Mouse (Mus musculus): ENCODE results near the gene Cpne4. TPM values are rescaled to one million over a fixed set of nuclear protein-coding genes. Genes with fewer than 3 reads are reported as not detected.

Cpne4 gene
- polyA plus RNA-seq, 1 experiment from 2014 or later: 4.6 TPM

DNA sequence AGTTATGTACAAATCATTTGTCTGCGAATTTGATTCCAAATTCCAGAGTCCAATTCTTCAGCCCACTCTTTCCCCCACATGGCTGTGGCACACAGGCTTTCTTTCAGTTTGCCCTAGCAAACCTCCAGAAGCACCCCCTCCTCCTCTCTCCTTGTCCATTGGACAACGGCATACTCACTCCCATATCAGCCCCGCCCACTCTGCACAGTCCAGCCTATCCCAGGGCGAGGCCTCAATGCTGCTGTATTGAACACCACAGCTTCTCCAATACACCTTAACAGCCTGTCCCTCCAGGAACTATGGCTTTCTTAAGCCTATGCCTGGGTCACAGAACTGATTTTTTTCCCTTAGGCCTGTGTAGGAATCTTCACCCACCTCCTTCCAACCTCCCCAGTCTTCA is 348.3 kb downstream of the Cpne4 start:
- no peaks in the 10 kb centered on the region for H3K36me3 ChIP-seq
- no peaks in the 10 kb centered on the region for H3K27me3 ChIP-seq (replicated peaks)
- H3K27ac ChIP-seq: no peak overlapping the region
- no peaks in the 10 kb centered on the region for H3K9me3 ChIP-seq
- H3K9ac ChIP-seq: no peak overlapping the region
- 80% methylated on average over 4 of the region's 4 CpGs for WGBS
- ATAC-seq (ENCODE audit: low FRiP score, low read depth): no peak
- H3K4me1 ChIP-seq: no peaks in the 10 kb centered on the region
- H3K4me3 ChIP-seq: no peak overlapping the region
- no peak overlapping the region for H3K4me2 ChIP-seq (replicated peaks)

DNA sequence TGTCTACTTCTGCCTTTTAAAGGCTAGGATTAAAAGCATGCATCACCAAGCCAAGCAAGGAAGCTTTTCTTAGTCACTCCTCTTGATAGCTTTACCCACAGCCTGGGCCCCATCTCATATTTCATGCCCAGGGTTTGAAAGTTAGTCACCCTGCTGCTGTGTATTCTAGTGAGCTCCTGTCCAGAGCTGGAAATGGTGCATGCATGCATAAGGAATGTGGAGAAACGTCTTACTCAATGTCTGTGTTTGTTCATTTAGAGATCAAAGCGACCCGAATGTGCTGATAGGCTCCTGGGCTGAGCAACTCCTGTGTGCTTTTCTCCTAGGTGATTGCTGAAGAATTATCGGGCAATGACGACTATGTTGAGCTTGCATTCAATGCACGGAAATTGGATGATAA is 354.0 kb downstream of the Cpne4 start:
- no peak overlapping the region for H3K4me3 ChIP-seq
- no peaks in the 10 kb centered on the region for H3K27me3 ChIP-seq (replicated peaks)
- H3K9ac ChIP-seq: no peak overlapping the region
- H3K4me1 ChIP-seq: no peaks in the 10 kb centered on the region; the same call in 1 of the 2 replicates
- no peak overlapping the region for H3K27ac ChIP-seq
- no peak overlapping the region for H3K4me2 ChIP-seq (replicated peaks)
- 39% methylated on average over 6 of the region's 6 CpGs for WGBS
- H3K36me3 ChIP-seq: no peaks in the 10 kb centered on the region
- no peaks in the 10 kb centered on the region for H3K9me3 ChIP-seq
- no peak for ATAC-seq (ENCODE audit: low FRiP score, low read depth)

DNA sequence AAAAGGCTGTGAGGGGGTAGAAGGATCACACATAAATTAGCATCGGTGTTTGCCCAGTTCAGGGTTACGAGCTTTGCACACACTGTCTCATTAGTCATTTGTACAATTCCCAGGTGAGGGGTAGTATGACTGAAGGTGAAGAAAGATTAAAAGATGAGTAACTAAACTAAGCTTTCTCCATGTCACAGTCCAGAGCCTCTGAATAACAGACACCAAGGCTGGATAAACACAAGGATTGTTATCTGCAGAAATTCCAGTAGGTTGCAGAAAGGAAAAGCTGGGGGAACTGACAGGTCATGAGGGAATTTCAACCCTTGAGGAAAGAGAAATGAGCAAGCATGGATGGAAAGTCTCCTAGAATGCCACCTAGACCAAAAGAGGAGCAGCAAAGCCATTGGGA is 354.7 kb downstream of the Cpne4 start:
- no peaks in the 10 kb centered on the region; the same call in 1 of the 2 replicates for H3K4me1 ChIP-seq
- H3K9ac ChIP-seq: no peak overlapping the region
- WGBS: 77% methylated on average over 2 of the region's 2 CpGs
- H3K27ac ChIP-seq: no peak overlapping the region
- no peak for ATAC-seq (ENCODE audit: low FRiP score, low read depth)
- no peaks in the 10 kb centered on the region for H3K27me3 ChIP-seq (replicated peaks)
- no peaks in the 10 kb centered on the region for H3K9me3 ChIP-seq
- H3K4me3 ChIP-seq: no peak overlapping the region
- no peak overlapping the region for H3K4me2 ChIP-seq (replicated peaks)
- H3K36me3 ChIP-seq: no peaks in the 10 kb centered on the region

DNA sequence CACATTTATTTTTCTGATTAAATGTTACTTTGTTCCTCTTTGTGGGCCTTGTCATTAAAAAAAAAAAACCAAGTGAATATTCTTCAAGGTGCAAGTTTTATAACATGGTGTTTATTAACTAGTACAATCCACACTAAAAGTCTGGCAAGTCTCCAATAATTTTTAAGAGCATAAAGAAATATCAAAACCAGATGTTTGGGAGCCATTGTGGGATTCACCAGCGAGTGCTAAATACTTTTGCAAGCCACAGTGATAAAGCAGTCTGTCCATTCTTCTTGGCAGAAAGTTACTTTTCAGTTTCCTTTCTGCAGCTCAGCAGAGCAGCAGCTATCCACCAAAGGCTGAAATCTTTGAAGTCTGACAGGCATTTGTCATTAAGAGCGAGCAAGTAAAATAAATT is 365.6 kb downstream of the Cpne4 start:
- no peak overlapping the region for H3K4me2 ChIP-seq (replicated peaks)
- 73% methylated on average over 2 of the region's 2 CpGs for WGBS

DNA sequence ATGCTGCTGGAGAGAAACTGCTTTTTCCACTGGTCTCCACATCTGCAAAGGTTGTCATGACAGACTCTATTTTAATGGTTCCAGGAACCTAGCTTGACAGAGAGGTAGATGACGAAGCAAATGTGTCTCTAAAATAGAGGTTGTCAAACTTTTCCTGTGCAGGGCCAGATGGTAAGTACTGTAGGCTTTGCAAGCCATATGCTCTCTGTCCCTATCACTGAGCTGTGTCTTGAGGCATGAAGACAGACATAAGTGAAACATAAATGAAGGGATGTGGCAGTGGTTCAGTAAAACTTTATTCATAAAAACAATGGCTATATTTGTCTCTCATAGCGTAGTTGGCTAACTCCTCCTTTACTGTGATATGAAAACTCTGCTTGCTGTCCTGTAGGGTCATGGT is 366.2 kb downstream of the Cpne4 start:
- WGBS: 80% methylated on average over 2 of the region's 2 CpGs
- no peaks in the 10 kb centered on the region for H3K9me3 ChIP-seq
- no peak overlapping the region for H3K4me2 ChIP-seq (replicated peaks)
- no peaks in the 10 kb centered on the region for H3K4me1 ChIP-seq
- H3K27me3 ChIP-seq (replicated peaks): no peaks in the 10 kb centered on the region
- H3K27ac ChIP-seq: no peak overlapping the region
- H3K9ac ChIP-seq: no peak overlapping the region
- H3K4me3 ChIP-seq: no peak overlapping the region
- ATAC-seq (ENCODE audit: low FRiP score, low read depth): no peak
- no peaks in the 10 kb centered on the region for H3K36me3 ChIP-seq

More for the DNA sequence above, 365.6 kb downstream of the Cpne4 start:
- no peak for ATAC-seq (ENCODE audit: low FRiP score, low read depth)
- Histone ChIP-seq H3K4me1 (no peaks in the 10 kb centered on the region), H3K9ac (no peak overlapping the region), H3K27me3 (replicated peaks) (no peaks in the 10 kb centered on the region), H3K9me3 (no peaks in the 10 kb centered on the region), H3K36me3 (no peaks in the 10 kb centered on the region), H3K4me3 (no peak overlapping the region), H3K27ac (no peak overlapping the region)

DNA sequence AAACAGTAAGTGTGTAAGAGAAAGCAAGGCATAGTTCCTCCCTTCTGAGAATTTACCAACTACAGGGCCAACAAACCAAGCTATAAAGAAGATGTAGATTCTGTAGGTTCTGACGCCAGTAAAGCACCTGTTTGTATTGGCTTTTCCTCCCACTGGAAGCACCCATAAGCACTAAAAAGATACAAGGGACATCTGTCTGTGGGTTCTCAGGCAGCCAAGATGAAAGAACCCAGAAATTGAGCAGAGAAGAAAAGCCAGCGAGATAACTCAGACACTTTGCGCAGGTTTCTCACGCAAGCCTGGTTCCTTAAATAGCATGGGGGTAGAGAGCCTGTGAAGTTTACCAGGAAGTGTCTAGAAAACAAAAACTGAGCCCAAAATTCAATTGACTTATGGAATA is 374.1 kb downstream of the Cpne4 start:
- Histone ChIP-seq H3K36me3 (no peaks in the 10 kb centered on the region), H3K4me1 (no peaks in the 10 kb centered on the region), H3K9ac (no peak overlapping the region), H3K27me3 (replicated peaks) (no peaks in the 10 kb centered on the region), H3K27ac (no peak overlapping the region), H3K4me3 (no peak overlapping the region), H3K4me2 (replicated peaks) (no peak overlapping the region), H3K9me3 (no peaks in the 10 kb centered on the region)
- WGBS: 93% methylated on average over 4 of the region's 4 CpGs
- no peak for ATAC-seq (ENCODE audit: low FRiP score, low read depth)

DNA sequence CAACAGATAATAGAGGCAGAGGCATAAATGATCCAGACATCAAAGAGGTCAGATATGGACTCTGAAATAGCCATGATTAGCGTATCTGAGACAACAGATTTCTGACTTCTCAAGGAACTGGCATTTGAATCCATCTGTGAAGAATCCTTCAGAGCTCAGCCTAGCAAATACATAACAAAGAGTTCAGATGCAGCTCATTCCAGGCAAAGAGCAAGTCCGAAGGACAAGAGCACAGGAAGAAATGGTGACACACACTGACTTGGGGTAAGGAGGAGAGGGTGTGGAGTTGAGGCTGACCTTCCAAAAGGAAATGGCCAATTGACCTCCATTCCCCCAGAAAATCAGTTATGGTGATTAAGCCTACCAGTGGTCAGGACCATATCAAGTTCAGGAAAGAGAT is 375.0 kb downstream of the Cpne4 start:
- Histone ChIP-seq H3K27me3 (replicated peaks) (no peaks in the 10 kb centered on the region), H3K9me3 (no peaks in the 10 kb centered on the region), H3K36me3 (no peaks in the 10 kb centered on the region), H3K4me1 (no peaks in the 10 kb centered on the region), H3K4me2 (replicated peaks) (no peak overlapping the region), H3K9ac (no peak overlapping the region), H3K4me3 (no peak overlapping the region), H3K27ac (no peak overlapping the region)
- 83% methylated on average over 2 of the region's 2 CpGs for WGBS
- no peak for ATAC-seq (ENCODE audit: low FRiP score, low read depth)

DNA sequence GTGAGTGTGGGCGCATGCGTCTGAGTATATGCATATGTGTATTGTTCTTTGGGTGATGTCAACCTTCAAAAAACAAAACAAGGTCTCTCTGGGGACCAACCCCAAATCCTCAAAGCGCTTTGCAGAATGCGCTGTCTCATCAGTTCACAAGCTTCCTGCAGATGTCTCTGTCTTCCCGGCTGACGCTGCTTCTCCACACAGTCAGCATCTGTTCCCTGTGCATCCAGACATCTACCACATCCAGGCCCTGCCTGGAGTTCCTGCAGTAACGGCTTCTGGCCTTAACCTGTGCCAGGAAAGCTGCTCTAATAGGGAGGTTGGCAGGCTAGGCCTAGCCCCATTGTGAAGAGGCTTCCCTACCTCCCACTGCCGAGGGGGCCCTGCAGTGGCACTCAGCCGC is 381.7 kb downstream of the Cpne4 start:
- Histone ChIP-seq H3K4me1 (no peaks in the 10 kb centered on the region), H3K4me3 (no peak overlapping the region), H3K36me3 (no peaks in the 10 kb centered on the region), H3K27me3 (replicated peaks) (no peaks in the 10 kb centered on the region), H3K4me2 (replicated peaks) (no peak overlapping the region), H3K9ac (no peak overlapping the region), H3K27ac (no peak overlapping the region), H3K9me3 (no peaks in the 10 kb centered on the region)
- WGBS: 85% methylated on average over 9 of the region's 9 CpGs
- no peak for ATAC-seq (ENCODE audit: low FRiP score, low read depth)

DNA sequence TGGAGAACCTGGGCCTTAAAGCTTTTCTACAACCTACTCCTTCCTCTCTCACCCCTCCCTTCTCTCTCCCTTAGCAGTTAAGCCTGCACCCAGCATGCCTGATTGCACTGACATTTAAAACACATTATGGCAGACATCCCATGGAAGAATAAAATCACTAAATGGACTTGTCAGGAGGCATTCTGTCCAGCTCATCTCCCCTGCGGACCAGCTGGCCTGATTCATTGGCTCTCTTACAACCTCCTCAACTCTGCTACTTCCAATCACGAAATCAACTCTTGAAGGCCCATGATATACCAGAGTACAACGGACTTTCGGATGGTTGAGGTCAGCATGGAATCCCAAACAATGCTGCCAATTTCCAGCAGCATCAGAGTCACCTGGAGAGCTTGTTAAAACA is 393.3 kb downstream of the Cpne4 start:
- no peak for ATAC-seq (ENCODE audit: low FRiP score, low read depth)
- Histone ChIP-seq H3K4me2 (replicated peaks) (no peak overlapping the region), H3K36me3 (no peaks in the 10 kb centered on the region), H3K9me3 (no peaks in the 10 kb centered on the region), H3K4me3 (no peak overlapping the region), H3K9ac (no peak overlapping the region), H3K4me1 (no peaks in the 10 kb centered on the region), H3K27ac (no peak overlapping the region), H3K27me3 (replicated peaks) (no peaks in the 10 kb centered on the region)
- WGBS: 77% methylated on average over 4 of the region's 4 CpGs

DNA sequence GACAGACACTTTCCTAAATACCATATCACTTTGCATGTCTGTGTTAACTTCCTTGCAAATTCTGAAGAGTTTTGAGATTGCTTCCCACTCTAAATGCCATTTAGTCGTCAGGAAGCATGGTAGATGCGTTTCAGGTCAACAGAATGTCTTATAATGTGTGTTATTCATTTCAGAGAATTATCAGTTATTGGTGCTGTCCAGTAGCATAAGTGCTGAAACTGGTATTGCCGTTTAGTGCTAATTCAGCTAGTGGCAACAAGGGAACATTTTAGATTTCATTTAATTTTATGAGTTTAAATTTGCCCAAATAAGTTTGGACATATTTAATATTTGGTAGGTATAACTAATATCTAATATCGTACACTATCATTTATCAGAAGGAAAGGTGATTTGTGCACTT is 403.5 kb downstream of the Cpne4 start:
- no peaks in the 10 kb centered on the region for H3K4me1 ChIP-seq
- no peak overlapping the region for H3K4me3 ChIP-seq
- no peaks in the 10 kb centered on the region for H3K9me3 ChIP-seq
- WGBS: 77% methylated on average over 4 of the region's 4 CpGs
- H3K27me3 ChIP-seq (replicated peaks): no peaks in the 10 kb centered on the region
- H3K4me2 ChIP-seq (replicated peaks): no peak overlapping the region
- H3K27ac ChIP-seq: no peak overlapping the region
- H3K9ac ChIP-seq: no peak overlapping the region
- H3K36me3 ChIP-seq: no peaks in the 10 kb centered on the region
- ATAC-seq (ENCODE audit: low FRiP score, low read depth): no peak

DNA sequence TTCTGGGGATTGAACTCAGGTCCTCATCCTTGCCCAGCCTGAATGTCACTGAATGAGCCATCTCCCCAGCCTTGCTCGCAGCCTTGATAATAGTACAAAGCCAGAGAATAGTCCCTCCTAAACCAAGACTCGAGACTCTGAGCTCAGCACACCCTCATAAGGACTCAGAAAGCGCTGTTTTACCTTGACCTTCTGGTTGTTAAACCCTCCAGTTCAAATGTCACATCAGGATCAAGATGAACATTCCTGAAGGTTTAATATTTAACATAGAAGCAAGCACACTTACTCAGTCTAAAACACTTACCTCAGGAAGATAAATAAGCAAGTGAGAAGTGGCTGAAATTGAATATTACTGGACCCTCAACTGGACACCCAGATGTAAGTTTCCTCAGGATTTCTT is 405.1 kb downstream of the Cpne4 start:
- Histone ChIP-seq H3K4me3 (no peak overlapping the region), H3K9ac (no peak overlapping the region), H3K27ac (no peak overlapping the region), H3K36me3 (no peaks in the 10 kb centered on the region), H3K4me1 (no peaks in the 10 kb centered on the region), H3K4me2 (replicated peaks) (no peak overlapping the region), H3K27me3 (replicated peaks) (no peaks in the 10 kb centered on the region), H3K9me3 (no peaks in the 10 kb centered on the region)
- ATAC-seq (ENCODE audit: low FRiP score, low read depth): no peak
- WGBS: 85% methylated on average over 3 of the region's 3 CpGs

DNA sequence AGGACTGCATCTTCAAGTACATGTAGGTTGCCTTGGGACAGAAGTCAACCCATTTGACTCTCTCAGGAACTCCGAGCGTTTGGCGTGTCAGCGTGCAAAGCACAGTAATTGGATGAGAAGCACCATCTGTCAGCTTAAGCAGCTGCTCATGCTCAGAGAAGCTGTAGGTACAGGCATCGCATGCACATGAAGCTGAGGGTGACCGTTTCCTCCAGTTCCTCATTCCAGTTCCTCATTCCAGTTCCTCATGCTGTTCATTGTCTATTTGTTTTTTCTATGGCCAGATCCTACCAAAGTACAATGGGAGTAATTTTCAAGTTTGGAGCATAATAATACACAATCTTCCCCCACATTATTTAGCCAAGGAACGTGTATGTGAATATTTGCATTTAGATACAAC is 425.7 kb downstream of the Cpne4 start:
- Histone ChIP-seq H3K9me3 (no peaks in the 10 kb centered on the region), H3K4me2 (replicated peaks) (no peak overlapping the region), H3K27me3 (replicated peaks) (no peaks in the 10 kb centered on the region), H3K4me1 (no peaks in the 10 kb centered on the region), H3K4me3 (no peak overlapping the region), H3K9ac (no peak overlapping the region), H3K27ac (no peak overlapping the region), H3K36me3 (no peaks in the 10 kb centered on the region)
- WGBS: 88% methylated on average over 7 of the region's 7 CpGs
- no peak for ATAC-seq (ENCODE audit: low FRiP score, low read depth)

DNA sequence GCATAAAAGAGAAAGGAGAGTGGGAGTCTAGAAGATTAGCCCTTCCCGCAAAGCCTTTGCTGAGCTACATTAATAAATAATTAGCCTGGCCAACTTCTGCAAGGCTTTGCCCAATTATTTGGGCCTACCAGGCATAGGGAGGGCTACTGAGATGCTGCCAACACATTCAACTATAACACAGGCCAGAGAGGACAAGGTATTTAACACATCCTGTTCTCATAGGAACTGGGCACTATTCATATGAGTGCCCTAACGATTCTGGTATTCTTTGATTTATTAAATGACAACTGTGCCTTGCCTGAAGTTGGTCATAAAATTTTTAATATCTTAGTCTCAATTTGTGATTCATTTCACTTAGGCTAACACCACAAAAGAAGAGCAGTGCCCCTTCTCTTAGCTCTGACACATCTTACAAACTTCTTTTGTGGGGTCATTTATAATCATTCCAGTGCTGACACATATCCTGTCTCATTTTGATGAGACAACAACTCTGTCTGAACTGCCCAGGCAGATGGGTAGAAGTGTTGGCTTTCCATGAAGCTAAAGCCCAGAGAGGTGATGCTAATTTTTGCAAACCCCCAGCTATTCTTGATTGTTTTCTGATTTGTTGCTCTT is 435.0 kb downstream of the Cpne4 start:
- no peak overlapping the region for H3K27ac ChIP-seq
- H3K27me3 ChIP-seq (replicated peaks): no peaks in the 10 kb centered on the region
- no peaks in the 10 kb centered on the region for H3K36me3 ChIP-seq
- ATAC-seq (ENCODE audit: low FRiP score, low read depth): no peak
- H3K9me3 ChIP-seq: no peaks in the 10 kb centered on the region
- no peak overlapping the region for H3K4me3 ChIP-seq
- H3K4me2 ChIP-seq (replicated peaks): no peak overlapping the region
- WGBS: 84% methylated on average over 2 of the region's 2 CpGs
- H3K9ac ChIP-seq: no peak overlapping the region
- no peaks in the 10 kb centered on the region for H3K4me1 ChIP-seq
